Mouse (Mus musculus): ENCODE results near the gene Isoc2b.
A peak's percentile ranks its signal among the peaks of the same experiment; 100 is the strongest.
"Not testable (repeated sequence)": the region's sequence is repeated elsewhere in the genome, so short reads cannot be mapped to it uniquely, and the experiment has no call there.

Gene Isoc2b

DNA sequence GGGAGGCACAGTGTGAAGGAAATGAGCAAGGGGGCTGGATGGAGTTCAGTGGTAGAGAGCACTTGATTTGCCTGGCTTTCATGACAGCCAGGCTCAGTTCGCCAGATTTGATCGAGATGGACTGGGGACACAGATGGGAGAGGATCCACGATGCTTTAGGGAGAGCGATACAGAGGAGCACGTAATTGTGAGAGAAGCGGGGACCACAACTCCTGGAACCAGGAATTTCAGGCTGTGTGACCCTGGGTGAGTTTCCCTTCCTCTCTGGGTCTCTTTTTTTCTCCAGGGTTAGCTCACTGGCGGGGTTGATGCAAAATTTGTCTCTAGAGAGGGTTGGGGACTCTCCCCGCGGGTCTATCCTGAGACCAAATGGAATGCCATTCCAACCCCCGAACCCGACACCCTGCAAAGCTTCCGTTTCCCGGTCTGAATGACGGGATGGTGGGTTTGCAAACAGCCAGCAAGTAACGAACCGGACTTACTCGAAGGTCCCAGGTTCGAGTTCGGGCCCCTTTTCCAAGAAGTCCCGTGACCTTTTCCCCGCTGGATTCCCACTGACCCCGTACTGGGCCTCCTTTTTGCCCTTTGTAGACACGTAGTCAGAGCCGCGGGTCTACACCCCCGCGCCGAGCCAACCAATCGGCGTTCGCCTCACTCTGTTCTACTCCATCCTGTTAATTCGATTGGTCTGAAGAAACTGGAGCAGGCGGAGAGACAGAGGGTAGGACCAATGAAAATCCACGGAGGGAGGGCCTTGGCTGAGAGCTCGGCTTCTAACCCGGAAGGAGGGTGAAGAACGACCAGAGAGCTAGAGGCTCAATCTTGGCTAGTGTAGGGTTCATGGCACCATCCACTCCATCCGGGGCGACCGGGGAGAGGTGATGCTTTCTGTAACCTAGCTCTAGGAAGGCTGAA is 4.2 kb downstream of the Isoc2b start:
- DNase-seq, result peak; percentile 94 to 99

DNA sequence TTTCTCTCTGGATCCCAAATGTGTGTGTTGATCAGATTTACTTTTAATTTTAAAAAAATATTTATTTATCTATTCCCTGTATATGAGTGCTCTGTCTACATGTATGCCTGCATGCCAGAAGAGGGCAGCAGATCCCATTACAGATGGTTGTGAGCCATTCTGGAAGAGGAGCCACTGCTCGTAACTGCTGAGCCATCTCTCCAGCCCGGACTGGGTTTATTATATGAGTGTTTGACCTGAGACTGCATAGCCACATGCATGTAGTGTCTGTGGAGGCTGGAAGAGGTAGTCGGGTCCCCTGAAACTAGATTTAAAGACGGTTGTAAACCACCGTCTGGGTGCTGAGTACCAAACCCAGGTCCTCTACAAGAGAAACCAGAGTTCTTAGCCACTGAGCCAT is 5.0 kb downstream of the Isoc2b start:
- DNase-seq, result peak; percentile 48 to 63

DNA sequence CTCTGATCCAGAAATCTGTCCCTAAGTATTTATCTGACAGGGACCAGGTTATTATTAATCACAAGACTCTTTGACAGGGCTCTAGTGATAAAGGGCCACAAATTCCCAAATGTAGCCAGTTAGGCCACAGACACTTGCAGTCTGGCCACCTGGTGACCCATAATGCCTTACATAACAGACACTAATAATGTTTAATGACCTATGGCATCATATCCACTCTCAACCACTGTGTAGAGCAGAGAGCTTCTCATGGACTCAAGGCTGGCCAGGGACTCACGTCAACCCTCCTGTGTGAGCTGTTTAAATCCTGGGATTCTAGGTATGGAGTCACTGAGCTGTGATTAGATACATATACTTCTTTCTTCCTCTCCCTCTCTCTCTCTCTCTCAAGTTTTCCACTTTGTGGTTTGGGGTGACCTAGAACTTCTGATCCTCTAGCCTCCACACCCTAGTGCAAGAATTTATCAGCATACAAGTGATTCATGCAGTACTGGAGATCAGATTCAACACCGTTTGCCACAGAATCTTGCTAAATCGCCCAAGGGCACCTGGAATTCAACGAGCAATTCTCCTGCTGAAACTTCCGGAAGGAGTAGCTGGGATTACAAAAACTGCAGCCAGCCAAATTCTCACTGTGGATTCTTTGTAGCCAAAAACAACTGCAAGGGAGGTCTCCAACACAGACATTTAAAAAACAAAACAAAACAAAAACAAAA is 5.8 kb downstream of the Isoc2b start:
- DNase-seq, result no peak

DNA sequence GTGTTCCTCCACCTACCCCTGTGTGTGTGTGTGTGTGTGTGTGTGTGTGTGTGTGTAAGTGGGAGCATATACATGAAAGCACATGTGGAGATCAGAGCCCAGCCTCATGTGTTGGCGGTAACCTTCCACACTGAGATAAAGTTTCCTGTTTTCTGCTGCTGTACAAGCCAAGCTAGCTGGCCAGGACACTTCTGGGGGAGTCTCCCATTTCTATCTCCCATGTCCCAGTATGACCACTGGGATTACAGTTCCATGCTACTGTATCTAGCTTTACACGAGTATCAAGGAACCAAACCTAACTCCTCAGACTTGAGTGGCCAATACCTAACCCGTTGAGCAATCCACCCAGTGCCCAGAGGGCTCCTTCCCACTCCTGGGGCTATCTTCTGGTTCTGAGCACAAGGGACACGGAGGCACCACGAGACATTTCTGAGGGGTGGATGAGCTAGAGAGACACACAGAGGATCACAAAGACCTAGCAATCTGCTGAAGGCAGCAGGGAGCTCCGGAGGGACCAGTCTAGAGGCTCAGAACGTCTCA is 6.4 kb downstream of the Isoc2b start:
- no peak for DNase-seq

DNA sequence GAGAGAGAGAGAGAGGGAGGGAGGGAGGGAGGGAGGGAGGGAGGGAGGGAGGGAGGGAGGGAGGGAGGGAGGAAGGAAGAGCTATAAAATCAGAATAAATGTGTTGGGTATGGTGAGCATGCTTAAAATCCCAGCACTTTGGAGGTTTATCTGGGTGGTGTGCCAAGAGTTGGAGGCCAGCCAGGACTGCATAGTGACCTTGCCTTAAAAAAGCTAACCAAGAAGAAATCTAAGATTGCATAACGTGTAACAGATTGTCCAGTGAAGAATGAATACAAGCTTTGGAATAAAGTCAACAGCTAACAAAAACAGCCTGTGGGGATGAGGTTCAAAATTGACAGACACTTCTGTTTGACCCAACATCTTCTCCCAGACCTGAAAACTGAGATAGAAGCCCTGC is 7.0 kb downstream of the Isoc2b start:
- peak; percentile 50 to 63 for DNase-seq

DNA sequence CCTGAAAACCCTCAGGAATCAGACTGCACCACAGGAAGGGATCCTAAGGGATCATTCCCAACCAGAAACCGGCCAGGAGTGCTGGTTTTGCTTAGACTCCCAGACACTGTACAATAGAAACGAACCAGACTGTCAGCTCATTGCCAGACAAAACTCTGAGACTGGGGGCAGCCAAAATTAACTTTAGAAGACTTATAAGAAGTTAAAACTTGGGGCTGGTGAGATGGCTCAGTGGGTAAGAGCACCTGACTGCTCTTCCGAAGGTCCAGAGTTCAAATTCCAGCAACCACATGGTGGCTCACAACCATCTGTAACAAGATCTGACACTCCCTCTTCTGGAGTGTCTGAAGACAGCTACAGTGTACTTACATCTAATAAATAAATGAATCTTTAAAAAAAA is 9.1 kb downstream of the Isoc2b start:
- not testable (repeated sequence) for DNase-seq

DNA sequence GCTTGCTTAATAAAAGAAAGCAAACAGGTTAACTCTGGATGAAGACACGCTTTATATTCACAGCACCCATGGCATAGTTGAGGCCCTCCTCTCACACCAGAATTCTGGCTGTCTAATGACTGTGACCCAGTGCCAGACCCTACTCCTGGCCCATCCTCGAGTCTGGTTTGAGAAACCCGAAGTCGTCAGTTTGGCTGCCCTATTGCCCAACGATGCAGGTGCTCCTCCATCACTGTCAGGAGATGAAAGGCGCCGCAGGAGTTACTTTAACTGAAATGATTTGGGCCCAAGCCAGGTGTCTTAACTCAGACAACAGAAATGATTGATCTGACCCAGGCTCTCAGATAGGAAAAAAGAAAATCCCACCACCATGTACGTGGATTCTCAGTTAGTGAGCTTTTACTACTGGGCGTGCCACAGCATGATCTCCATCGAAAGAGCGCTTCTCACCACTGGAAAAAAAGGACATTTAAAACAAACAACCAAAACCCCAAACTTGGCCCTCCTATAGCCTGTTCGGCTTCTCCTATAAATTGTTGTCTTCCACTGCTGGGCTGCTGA is 10.6 kb downstream of the Isoc2b start:
- no peak for DNase-seq

DNA sequence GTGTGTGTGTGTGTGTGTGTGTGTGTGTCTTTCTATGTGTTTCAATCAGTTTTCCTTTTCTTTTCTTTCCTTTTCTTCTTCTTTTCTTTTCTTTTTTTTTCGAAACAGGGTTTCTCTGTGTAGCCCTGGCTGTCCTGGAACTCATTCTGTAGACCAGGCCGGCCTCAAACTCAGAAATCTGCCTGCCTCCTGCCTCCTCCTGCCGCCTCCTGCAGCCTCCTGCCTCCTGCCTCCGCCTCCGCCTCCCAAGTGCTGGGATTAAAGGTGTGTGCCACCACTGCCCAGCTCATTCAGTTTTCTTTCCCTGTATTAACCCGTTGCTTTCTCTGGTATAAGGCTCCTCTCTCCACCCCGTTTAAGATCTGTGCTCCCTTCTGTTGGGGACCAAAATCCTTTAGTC is 12.7 kb downstream of the Isoc2b start:
- peak in 1 of 2 experiments; percentile 72 for DNase-seq

DNA sequence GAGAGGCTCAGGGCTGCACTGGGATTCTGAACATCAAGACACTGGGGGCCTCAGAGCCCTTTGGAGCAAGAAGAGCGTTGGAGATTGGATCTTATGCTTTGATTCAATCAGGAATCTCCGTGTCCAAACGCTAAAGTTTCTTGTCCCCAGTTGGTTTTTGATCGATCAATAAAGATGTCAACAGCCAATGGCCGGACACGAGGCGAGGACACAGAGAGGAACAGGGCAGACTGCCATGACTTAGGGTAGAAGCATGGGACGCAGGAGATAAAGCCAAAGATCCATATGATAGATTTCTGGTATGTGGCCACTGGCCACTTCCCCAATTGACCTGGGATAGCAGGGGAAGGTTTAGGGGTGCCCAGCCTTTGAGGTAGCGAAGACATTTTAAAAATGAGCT is 13.6 kb downstream of the Isoc2b start:
- DNase-seq, result no peak

DNA sequence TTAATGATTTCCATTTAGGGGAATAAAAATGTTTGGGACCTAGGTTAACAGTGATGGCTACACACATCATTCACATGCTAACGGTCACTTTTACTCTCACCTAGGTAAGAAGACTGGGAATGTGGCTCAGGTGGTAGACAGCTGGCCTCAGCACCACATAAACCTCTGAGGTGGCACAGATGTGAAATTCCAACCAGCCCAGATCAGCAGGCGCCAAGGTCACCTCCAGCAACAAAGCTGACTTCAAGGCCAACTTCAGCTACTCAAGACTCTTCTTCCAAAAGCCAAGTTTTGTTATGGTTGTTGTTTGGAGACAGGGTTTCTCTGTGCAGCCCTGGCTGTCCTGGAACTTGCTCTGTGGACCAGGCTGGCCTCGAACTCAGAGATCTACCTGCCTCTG is 16.4 kb downstream of the Isoc2b start:
- DNase-seq, result no peak

DNA sequence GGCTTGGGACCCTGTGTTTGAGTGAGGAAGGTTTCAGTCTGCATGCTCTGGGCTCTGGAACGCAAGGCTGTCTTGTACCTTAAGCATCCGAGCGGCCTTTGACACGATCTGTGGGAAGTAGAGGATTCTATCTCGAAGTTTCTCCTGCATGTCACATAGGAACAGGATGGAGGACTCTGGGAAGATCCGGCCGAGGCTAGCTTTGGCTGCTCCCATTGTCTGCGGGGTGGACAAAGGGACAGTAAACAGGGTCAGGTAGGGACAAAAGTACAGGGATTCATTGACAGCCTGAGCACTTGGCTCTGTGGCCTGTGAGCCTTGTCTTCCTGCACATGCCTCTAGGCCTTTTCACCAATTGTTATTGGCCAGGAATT is 18.8 kb downstream of the Isoc2b start:
- DNase-seq, result no peak

DNA sequence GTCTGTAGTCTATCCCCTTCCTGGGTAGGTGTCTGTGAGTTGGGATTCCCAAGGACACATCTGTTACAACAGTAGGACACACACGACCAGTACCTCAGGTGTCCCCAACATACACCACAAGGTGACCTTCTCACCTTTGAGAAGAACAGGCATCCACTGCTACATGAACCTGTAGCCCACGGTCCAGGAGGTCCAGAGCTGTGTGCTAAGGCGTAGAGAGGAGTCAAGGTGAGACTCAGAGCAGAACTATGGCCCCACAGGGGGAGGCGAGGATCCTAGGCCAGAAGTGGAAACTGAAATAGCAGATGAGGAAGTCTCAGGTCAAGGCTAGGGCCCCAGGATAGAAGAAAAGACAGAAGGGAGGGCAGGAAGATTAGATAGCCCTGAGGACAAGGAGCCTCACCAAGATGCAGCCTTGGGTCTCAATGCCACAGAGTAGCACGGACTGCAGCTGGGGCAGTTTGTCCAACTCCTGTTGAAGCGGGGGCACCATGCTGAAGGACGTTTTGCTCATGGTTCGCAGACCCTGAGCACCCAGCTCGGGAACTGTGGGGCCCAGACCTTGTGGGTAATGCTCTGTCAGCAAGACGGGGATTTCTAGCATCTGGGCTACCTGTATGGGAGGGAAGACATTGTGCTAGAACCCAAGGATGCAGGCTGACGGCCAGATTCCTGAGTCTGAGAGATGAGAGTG is 19.3 kb downstream of the Isoc2b start:
- no peak for DNase-seq

DNA sequence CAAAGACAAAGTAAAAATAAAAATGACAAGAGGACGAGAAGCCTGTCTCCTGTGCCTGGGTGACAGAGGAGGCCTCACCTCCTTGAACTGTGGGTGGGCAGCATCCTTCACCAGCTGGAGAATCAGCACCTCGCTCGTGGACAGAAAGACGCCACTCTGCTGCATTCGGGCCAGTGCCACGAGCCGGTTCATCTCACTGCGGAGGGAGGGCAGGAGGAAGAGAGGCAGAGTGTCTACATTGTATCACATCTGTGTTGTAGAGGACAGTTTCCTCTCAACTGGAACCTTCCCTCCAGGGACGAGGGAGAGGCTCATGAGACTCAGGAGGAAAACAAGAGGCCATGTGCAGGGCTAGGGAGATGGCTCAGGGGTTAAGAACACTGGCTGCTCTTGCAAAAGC is 20.7 kb downstream of the Isoc2b start:
- DNase-seq, result no peak

DNA sequence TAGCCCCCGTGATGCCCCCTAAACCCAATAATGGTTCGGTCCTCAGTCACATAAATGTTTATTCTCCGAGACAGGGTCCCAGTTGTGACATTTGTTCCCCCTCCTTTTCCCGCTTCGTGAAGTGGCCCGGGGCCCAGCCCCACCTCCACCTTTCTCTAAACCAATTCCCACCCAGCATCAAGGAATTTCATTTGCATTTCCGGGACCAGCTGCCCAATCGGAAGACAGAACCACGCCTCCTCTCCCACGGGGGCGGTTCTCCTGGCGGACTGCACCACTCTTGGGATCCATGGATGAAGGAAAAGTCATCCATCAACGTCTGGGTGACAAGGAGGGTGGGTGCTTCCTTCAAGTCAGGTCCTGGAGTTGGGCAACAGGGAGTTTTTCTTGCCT is 25.1 kb downstream of the Isoc2b start:
- peak; percentile 68 to 81 for DNase-seq

DNA sequence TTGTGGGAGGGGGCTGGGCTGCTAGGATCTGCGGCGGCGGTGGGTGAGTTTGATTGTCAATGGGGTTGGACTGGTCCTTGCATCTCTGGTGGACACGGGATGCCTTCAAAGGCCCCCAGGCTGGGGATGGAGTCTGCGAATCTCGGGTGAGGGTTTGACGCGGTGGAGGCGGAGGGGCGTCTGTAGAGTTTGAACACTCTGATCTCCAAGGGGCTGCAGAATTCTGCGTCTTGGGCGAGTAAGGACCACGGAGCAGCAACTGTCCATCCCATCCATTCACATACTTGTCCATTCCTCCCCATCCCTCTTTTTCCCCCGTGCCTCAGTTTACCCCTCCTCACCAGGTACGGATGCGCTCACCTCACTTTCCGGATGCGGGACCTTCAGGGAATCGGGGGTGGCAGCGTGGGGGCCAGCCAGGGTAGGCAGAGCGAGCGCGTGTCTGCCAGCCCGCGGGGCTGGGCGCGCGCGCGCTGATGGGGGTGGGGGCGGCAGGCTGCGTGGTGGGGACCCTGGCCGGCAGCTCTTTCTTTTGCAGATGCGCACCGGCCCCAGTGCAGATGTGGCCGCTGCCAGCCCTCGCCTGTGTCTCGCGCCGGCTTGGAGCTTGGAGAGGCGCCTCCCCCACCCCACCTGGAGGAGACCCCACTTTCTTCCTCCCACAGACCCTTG is 25.7 kb downstream of the Isoc2b start, which contains the start of gene Shisa7:
Gene Shisa7, minus strand, starts transcription at position 452 of the 672 bp plus-strand sequence.
- peak in 1 of 2 experiments; percentile 16 for DNase-seq

DNA sequence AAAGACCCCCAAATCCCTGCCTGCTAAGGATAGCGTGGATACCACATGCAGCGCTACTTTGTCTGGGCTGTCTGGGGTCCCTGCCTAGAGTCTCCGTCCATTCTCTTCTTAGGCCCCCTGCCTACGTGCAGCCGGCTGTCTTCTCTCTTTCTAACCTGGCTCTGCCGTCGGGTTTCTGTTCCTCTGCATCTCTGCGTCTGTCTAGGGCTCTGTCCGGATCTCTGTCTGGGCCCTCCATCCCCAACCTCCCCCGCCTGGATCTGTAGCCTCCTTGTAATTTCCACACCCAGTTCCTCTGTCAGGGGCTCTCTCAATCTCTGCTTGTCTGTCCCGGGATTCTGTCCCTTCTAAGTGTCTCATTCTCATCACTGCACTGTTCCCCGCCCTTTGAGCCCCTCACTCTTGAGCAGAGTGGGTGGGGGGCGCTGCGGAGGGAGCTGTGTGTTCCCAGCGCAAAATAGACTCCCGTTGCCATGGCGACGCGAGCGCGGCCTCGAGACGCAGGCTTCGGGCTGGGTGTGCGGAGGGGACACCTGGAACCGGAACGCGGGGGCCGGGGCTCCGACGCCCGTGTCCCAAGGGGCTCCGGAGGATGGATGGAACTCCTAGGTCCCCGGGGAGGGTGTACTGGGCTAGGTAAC is 26.3 kb downstream of the Isoc2b start:
- DNase-seq, result peak; percentile 36 to 49

DNA sequence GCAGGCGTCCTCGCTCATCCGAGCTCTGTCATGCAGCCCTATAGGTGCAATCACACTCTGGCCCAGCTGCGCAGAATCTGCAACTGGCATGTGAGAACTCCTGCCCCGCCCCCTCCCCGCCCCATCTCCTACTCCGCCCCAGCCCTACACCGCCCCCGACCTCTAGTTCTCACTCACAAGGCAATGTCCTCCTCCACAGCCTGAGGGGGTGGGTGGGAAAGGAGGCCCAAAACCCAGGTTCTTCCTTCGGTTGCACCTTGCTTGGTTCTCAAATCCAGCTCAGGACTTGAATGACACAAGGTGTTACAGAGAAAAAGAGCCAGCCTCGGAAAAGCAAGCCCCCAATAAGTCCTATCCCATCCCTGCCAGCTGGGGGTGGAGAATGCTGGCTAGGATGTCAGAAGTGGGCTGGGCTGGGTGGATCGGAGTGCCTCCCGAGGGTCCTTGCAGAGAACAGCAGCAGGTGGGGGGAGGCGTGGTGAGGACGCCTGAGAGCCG is 27.4 kb downstream of the Isoc2b start:
- DNase-seq, result no peak

DNA sequence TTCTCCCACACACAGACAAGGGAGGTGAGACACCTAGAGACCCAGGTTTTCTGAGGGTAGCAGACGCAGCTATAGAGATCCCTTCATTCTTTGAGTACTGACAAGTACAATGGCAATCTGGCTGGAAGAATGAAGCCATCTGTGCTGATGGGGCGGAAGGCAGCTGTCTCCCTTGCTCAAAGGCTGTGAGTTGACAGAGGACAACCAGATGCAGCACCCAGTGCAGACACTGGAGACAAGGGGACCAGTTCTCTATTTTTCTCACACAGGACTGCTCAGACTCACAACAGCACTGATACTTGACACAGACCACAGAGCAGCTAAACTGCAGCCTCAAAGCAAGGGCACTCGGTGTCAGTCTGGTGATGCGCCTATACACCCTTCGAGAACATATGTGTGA is 28.0 kb downstream of the Isoc2b start:
- DNase-seq, result no peak

DNA sequence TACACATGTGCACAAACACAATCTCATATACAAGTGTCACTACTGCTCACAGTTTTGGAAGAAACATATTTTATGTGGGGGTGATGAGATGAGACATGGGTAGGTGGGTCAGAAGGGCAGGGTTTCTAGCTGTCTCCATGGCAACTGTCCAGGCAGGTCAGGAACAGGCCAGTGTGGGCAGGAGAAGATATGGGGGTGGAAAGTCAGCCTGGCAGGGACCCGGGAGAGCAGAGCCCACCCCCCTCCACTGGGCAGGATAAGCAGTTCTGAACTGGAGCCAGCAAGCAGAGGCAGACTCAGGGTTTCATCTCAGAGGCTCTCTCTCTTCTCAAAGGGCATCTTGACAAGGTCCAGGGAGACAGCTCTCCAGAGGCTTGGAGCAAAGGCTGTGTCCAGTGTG is 32.4 kb downstream of the Isoc2b start:
- DNase-seq, result peak in 1 of 2 experiments; percentile 13

DNA sequence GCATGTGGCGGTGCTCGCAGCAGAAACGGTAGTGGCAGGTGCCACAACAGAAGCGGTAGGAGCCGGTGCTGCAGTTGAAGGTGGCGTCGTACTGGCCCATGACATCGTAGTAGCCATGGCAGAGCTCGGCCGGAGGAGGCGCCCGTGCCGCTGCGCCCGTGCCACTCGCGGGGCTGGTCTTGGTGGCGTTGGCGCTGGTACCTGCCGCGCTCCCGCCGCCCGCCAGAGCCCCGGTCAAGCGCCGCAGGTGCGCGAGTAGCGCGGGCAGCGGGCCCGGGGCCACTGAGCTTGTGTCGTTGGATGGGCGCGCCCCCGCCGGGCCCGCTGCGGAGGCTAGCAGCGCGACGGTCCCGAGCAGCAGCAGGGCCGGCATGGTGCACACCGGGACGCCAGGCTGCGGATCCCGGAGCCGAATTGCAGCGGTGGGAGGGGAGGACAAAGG is 33.7 kb downstream of the Isoc2b start:
- DNase-seq, result peak; percentile 86 to 89

DNA sequence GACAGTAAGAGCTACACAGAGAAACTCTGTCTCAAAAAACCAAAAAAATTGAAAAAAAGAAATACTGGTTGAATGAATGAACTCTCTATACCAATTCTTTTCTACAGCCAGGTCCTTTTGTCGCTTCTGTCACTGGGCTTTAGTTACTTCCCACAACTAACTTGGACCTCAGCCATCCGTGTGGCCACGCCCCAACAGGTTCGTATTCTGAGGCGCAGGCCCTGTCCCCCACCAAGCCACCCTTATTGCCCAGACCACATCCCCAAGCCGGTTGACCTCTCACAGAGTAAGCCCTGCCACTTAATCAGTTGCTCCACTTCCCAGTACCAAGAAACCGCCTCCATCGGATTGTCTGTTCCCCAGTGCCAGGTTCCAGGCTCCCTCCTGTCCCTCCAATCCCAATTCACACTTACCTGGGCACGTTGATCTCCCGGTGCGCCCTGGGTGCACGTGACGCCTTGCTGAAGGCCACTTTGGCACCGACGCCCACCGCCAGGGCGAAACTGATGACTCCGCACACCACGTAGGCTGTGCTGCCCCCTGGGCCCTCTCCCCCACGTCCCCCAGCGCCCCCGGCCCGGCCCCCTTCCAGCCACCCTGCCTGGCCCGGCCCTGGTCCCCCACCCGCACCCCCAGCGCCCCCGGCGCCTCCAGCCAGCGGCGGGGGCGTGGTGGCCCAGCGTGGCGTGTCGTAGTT is 34.3 kb downstream of the Isoc2b start:
- DNase-seq, result peak in 1 of 2 experiments; percentile 35
